Mouse (Mus musculus): ENCODE results near the gene Zmym2. TPM values are rescaled to one million over a fixed set of nuclear protein-coding genes. Genes with fewer than 3 reads are reported as not detected.
"Not testable (repeated sequence)": the region's sequence is repeated elsewhere in the genome, so short reads cannot be mapped to it uniquely, and the experiment has no call there.

Zmym2 gene
- 37.6 and 45.9 TPM in 2 replicates for polyA plus RNA-seq (2014; fragmentation: Nextera tagmentation; extraction: Ambion mirVana)

DNA sequence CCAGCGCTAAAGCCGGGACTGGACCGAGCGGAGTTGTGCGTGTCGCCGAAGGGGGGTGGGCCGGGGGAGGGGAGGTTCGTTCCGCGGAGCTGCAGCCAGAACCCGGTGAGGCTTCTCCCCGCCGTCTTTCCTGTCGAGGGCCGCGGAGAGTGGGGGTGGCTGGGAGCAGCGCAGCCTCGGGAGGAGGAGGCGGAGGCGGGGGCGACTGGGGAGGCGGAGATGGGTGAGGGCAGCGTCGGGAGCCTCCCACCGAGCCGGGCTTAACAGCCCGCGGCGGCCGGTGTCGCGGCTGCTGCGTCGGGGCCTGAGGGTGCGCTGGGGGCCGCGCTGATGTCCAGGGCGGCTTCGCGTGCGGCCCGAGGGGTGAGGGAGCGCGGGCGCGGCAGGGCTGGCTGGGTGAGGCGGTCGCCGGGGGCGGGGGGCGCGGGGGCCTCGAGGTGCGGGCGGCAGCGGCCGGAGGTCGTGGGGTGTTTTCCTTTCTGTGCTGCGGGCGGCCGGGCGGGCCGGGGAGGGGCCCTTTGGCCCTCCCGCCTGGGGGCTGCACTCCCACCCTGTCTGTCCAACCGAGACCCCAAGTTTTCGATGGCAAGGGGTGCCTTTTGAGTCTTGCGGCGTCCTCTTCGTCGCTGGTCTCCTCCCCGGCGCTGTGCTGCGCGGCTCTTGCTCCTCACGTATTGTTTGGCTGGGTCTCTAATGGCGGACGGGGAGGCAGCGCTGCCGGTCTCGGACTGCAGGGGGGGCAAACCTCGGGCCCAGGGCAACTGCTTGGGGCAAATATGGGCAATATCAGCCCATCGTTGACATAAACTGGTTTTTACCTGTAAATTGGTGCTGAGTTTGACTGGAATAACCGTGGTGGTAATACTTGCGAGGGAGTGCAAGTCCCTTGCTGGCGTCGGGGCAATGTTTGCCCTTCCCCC is at the start of gene Zmym2:
Zmym2 (plus strand) TSS at position 60 of the 920 bp plus-strand sequence.
- Histone ChIP-seq H3K36me3 (ENCODE audit: control insufficient read depth, insufficient read depth, low read length) (peaks cover 19% of the 10 kb centered on the region), H3K4me2 (ENCODE audit: low read length) (peak within 1 kb of the TSS; percentile 55), H3K9ac (ENCODE audit: low read length) (peak within 1 kb of the TSS; percentile 76), H3K27ac (ENCODE audit: low read depth) (peak within 1 kb of the TSS; percentile 99), H3K4me3 (ENCODE audit: low read depth, low read length) (peak within 1 kb of the TSS; percentile 78)
- H3K9me3 ChIP-seq (ENCODE audit: control insufficient read depth, low read length); H3K27me3 ChIP-seq (replicated peaks; ENCODE audit: control insufficient read depth, insufficient read depth, low read length); H3K4me1 ChIP-seq (replicated peaks; ENCODE audit: control insufficient read depth, insufficient read depth, low read length): not testable (repeated sequence)
- WGBS, result 1% methylated on average over 35 of the region's 87 CpGs
- ATAC-seq (replicated peaks; ENCODE audit: low FRiP score, low TSS enrichment, low read depth), result peak; percentile 80; the same call in 1 of the 2 replicates
- peak; percentile 93 for DNase-seq (ENCODE audit: low spot score)

DNA sequence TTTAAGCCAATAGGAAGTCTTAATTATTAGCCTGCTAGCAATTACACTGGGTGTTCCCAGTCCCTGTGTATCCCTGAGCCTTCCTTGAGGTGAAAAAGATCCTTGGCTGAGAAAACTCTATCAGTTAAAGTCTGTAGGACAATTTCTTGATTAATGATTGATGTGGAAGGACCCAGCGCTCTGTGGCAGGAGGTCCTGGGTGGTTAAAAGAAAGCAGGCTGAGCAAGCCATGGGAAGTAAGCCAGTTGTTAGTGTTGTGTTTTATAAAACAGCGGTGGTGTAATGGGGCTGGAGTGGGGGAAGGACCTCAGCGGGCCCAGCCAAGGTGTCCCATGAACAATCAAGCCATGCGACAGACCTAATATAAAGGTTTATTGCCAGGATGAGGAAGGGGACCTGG is 42.4 kb upstream of the Zmym2 start:
- H3K27me3 ChIP-seq (replicated peaks; ENCODE audit: control insufficient read depth, insufficient read depth, low read length), result no peaks in the 10 kb centered on the region
- 40% methylated on average over 4 of the region's 4 CpGs for WGBS
- no peak for ATAC-seq (replicated peaks; ENCODE audit: low FRiP score, low TSS enrichment, low read depth)

GRCm38 (mm10) chr14:56844507-56844906 is 41.9 kb upstream of the Zmym2 start:
- H3K4me2 ChIP-seq (ENCODE audit: low read length), result no peak overlapping the region
- no peak overlapping the region for H3K27ac ChIP-seq (ENCODE audit: low read depth)
- H3K9ac ChIP-seq (ENCODE audit: low read length), result no peak overlapping the region
- ATAC-seq (replicated peaks; ENCODE audit: low FRiP score, low TSS enrichment, low read depth) (peak; percentile 81; the same call in 1 of the 2 replicates), DNase-seq (ENCODE audit: low spot score) (no peak)
- no peaks in the 10 kb centered on the region for H3K36me3 ChIP-seq (ENCODE audit: control insufficient read depth, insufficient read depth, low read length)
- H3K27me3 ChIP-seq (replicated peaks; ENCODE audit: control insufficient read depth, insufficient read depth, low read length), result no peaks in the 10 kb centered on the region
- H3K9me3 ChIP-seq (ENCODE audit: control insufficient read depth, low read length), result no peaks in the 10 kb centered on the region
- H3K4me1 ChIP-seq (replicated peaks; ENCODE audit: control insufficient read depth, insufficient read depth, low read length), result no peaks in the 10 kb centered on the region
- WGBS, result 36% methylated on average over 2 of the region's 2 CpGs
- H3K4me3 ChIP-seq (ENCODE audit: low read depth, low read length), result no peak overlapping the region

More for the DNA sequence above, 42.4 kb upstream of the Zmym2 start:
- H3K4me1 ChIP-seq (replicated peaks; ENCODE audit: control insufficient read depth, insufficient read depth, low read length), result no peaks in the 10 kb centered on the region
- H3K4me3 ChIP-seq (ENCODE audit: low read depth, low read length), result no peak overlapping the region
- no peak overlapping the region for H3K27ac ChIP-seq (ENCODE audit: low read depth)
- no peaks in the 10 kb centered on the region for H3K9me3 ChIP-seq (ENCODE audit: control insufficient read depth, low read length)
- H3K36me3 ChIP-seq (ENCODE audit: control insufficient read depth, insufficient read depth, low read length), result no peaks in the 10 kb centered on the region
- DNase-seq (ENCODE audit: low spot score), result no peak
- no peak overlapping the region for H3K9ac ChIP-seq (ENCODE audit: low read length)
- H3K4me2 ChIP-seq (ENCODE audit: low read length), result no peak overlapping the region

DNA sequence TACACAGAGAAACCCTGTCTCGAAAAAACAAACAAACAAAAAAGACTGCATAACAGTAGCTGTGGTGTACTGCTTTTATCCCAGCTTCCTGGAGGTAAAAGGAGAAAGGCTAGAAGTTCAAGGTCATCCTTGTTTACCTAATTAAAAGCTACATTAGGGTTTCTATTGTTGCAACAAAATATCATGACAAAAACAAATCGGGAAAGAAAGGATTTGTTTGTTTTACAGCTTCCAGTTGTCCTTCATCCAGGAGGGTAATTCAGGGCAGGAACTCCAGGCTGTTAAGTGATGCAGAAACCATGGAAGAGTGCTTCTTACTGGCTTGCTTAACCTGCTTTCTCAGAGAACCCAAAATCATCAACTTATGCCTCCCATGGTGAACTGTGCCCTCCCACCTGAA is 38.1 kb upstream of the Zmym2 start:
- H3K27me3 ChIP-seq (replicated peaks; ENCODE audit: control insufficient read depth, insufficient read depth, low read length), result no peaks in the 10 kb centered on the region
- no peaks in the 10 kb centered on the region for H3K4me1 ChIP-seq (replicated peaks; ENCODE audit: control insufficient read depth, insufficient read depth, low read length)
- H3K9me3 ChIP-seq (ENCODE audit: control insufficient read depth, low read length), result no peaks in the 10 kb centered on the region
- 54% methylated on average over 2 of the region's 2 CpGs for WGBS
- H3K36me3 ChIP-seq (ENCODE audit: control insufficient read depth, insufficient read depth, low read length), result no peaks in the 10 kb centered on the region
- no peak overlapping the region for H3K27ac ChIP-seq (ENCODE audit: low read depth)
- H3K4me2 ChIP-seq (ENCODE audit: low read length), result no peak overlapping the region
- ATAC-seq (replicated peaks; ENCODE audit: low FRiP score, low TSS enrichment, low read depth) (no peak), DNase-seq (ENCODE audit: low spot score) (no peak)
- H3K4me3 ChIP-seq (ENCODE audit: low read depth, low read length), result no peak overlapping the region
- no peak overlapping the region for H3K9ac ChIP-seq (ENCODE audit: low read length)

DNA sequence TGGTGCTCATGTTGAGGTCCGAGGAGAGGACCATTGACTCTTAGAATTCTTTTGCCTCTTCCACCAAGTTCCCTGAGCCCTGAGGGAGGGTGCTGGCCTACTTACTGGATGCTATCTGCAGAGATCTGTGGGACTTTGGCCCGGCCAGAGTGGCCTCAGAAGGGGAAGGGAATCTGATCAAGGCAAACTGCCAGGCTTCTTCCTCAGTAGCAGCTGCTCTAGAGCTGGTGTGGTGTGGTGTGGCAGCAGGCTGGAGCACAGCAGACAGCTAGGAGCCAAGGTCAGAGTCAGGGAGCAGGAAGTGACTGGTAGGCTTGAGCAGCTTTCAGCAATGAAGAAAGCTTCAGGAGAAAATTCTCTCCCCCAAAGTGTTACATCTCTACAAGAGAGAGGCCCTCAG is 36.8 kb upstream of the Zmym2 start:
- Histone ChIP-seq H3K27me3 (replicated peaks; ENCODE audit: control insufficient read depth, insufficient read depth, low read length) (no peaks in the 10 kb centered on the region), H3K9ac (ENCODE audit: low read length) (no peak overlapping the region), H3K4me1 (replicated peaks; ENCODE audit: control insufficient read depth, insufficient read depth, low read length) (no peaks in the 10 kb centered on the region), H3K27ac (ENCODE audit: low read depth) (no peak overlapping the region), H3K9me3 (ENCODE audit: control insufficient read depth, low read length) (peaks cover 7% of the 10 kb centered on the region), H3K4me3 (ENCODE audit: low read depth, low read length) (no peak overlapping the region), H3K4me2 (ENCODE audit: low read length) (no peak overlapping the region), H3K36me3 (ENCODE audit: control insufficient read depth, insufficient read depth, low read length) (no peaks in the 10 kb centered on the region)
- 74% methylated on average over 2 of the region's 2 CpGs for WGBS
- DNase-seq (ENCODE audit: low spot score) (no peak), ATAC-seq (replicated peaks; ENCODE audit: low FRiP score, low TSS enrichment, low read depth) (no peak)

DNA sequence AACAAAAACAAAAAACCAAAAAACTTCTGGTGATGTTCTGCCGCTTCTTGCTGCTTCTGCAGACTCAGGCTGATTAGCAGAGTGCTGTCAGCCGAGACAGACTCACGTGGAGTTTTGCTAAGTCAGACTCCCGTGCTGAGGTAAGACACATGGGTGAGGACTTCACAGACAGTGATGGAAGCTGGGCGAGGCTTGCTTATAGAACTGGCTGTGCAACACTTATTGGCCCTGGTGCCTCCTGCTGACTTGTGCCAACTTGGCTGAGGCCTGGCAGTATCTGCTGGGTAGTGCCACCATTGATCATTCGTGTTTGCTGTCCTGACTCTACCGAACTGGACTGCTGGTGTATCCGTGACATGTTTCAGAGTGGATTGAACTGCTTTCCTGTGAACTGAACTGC is 22.4 kb upstream of the Zmym2 start:
- Histone ChIP-seq H3K36me3 (ENCODE audit: control insufficient read depth, insufficient read depth, low read length) (no peaks in the 10 kb centered on the region), H3K9ac (ENCODE audit: low read length) (no peak overlapping the region), H3K4me3 (ENCODE audit: low read depth, low read length) (no peak overlapping the region), H3K4me2 (ENCODE audit: low read length) (no peak overlapping the region), H3K4me1 (replicated peaks; ENCODE audit: control insufficient read depth, insufficient read depth, low read length) (no peaks in the 10 kb centered on the region), H3K9me3 (ENCODE audit: control insufficient read depth, low read length) (no peaks in the 10 kb centered on the region), H3K27me3 (replicated peaks; ENCODE audit: control insufficient read depth, insufficient read depth, low read length) (peaks cover 13% of the 10 kb centered on the region), H3K27ac (ENCODE audit: low read depth) (no peak overlapping the region)
- DNase-seq (ENCODE audit: low spot score) (no peak), ATAC-seq (replicated peaks; ENCODE audit: low FRiP score, low TSS enrichment, low read depth) (no peak)
- 71% methylated on average over 8 of the region's 8 CpGs for WGBS

DNA sequence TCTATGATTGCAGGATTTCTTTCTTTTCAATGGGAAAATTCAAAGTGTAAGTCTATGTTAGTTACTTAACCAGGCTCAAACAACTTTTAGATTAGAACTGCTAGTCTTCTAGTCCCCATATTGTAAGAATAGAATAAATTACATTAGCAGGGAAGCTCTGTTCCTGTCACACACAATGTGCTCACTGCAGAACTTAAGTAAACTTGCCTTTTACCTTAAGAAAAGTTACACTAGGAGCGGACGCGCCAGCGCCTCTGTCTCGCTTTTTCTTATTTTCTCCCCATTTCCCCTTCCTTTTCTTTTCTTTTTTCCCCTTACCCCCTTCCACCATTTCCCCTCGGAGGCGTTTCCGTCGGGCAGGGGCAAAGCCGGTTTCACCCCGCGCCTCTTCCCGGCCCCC is 21.8 kb upstream of the Zmym2 start:
- Histone ChIP-seq H3K36me3 (ENCODE audit: control insufficient read depth, insufficient read depth, low read length) (no peaks in the 10 kb centered on the region), H3K4me1 (replicated peaks; ENCODE audit: control insufficient read depth, insufficient read depth, low read length) (no peaks in the 10 kb centered on the region), H3K27me3 (replicated peaks; ENCODE audit: control insufficient read depth, insufficient read depth, low read length) (peaks cover 13% of the 10 kb centered on the region), H3K9ac (ENCODE audit: low read length) (peak overlapping the region; percentile 16; the same call in 1 of the 2 replicates), H3K4me3 (ENCODE audit: low read depth, low read length) (peak overlapping the region; percentile 34), H3K27ac (ENCODE audit: low read depth) (no peak overlapping the region), H3K9me3 (ENCODE audit: control insufficient read depth, low read length) (no peaks in the 10 kb centered on the region), H3K4me2 (ENCODE audit: low read length) (peak overlapping the region; percentile 56)
- DNase-seq (ENCODE audit: low spot score) (no peak), ATAC-seq (replicated peaks; ENCODE audit: low FRiP score, low TSS enrichment, low read depth) (no peak)
- 5% methylated on average over 13 of the region's 13 CpGs for WGBS

DNA sequence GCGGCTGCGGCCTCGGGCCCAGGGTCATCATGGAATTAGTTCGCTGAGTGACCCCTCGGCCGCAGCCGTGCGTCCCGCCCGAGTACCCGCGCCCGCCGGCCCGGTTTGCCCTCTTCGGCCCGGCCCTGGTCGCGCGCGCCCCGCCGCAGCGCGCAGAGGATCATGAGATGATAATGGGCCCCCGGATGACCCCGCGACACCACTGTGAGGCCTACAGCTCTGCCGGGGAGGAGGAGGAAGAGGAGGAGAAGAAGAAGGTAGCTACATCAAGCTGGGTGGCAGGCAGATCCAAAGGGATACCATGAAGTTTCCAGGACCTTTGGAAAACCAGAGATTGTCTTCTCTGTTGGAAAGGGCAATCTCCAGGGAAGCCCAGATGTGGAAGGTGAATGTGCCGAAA is 21.3 kb upstream of the Zmym2 start:
- H3K4me1 ChIP-seq (replicated peaks; ENCODE audit: control insufficient read depth, insufficient read depth, low read length); DNase-seq (ENCODE audit: low spot score); H3K36me3 ChIP-seq (ENCODE audit: control insufficient read depth, insufficient read depth, low read length); ATAC-seq (replicated peaks; ENCODE audit: low FRiP score, low TSS enrichment, low read depth); H3K27ac ChIP-seq (ENCODE audit: low read depth); H3K9me3 ChIP-seq (ENCODE audit: control insufficient read depth, low read length): not testable (repeated sequence)
- Histone ChIP-seq H3K4me2 (ENCODE audit: low read length) (peak overlapping the region; percentile 56), H3K27me3 (replicated peaks; ENCODE audit: control insufficient read depth, insufficient read depth, low read length) (peaks cover 13% of the 10 kb centered on the region), H3K4me3 (ENCODE audit: low read depth, low read length) (peak overlapping the region; percentile 34), H3K9ac (ENCODE audit: low read length) (peak overlapping the region; percentile 16; the same call in 1 of the 2 replicates)
- WGBS, result 4% methylated on average over 30 of the region's 30 CpGs
